28 mouse cellular contexts compared by ENCODE assay signal in the genomic region with DNA sequence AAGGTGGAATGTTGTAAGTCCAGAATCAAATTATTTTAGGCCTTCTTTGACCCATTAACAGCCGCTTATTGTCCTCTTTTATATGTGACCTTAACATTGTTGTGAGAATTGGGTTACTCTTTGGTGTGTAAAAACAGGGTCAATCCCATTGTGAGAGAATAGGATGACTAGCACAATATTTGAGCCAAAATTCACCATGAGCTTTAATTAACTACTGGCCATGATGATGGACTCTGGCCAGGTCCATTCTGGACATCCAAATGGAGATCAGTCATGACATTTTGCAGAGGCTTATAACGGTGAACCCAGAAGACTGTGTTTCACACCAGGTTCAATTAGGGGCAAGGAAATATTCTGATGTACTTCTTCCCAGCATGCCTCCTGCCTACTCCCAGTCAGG.
A peak's percentile ranks its signal among the peaks of the same experiment; 100 is the strongest.
DNase-seq lines count a peak whose midpoint lies in the region; ATAC-seq and TF ChIP-seq lines count a peak whose summit lies in the region.
"Had no signal": no experiment of that assay in that cellular context is flagged by ENCODE, and none has a peak within 500 bp of the region (broad histone marks: within the 10 kb centered on the region; RNA-seq: fewer than 3 reads in every experiment).

No protein-coding gene starts in this region.

- 78% methylated on average over 2 of the region's 2 CpGs for WGBS in kidney, adult 2 months
- WGBS in kidney, embryonic 15.5 days: 89% methylated on average over 2 of the region's 2 CpGs

- no peak overlapping the region for H3K9ac ChIP-seq in kidney, embryonic 15.5 days
- H3K9ac ChIP-seq: embryonic facial prominence, embryonic 13.5 days; forebrain, embryonic 12.5 days; forebrain, embryonic 15.5 days; heart, embryonic 12.5 days; heart, embryonic 15.5 days; hindbrain, embryonic 13.5 days; intestine, embryonic 15.5 days had no signal

- H3K36me3 ChIP-seq in kidney, adult 2 months (ENCODE audit: control insufficient read depth, insufficient read depth, low read length): no peaks in the 10 kb centered on the region
- H3K36me3 ChIP-seq in kidney, embryonic 15.5 days: no peaks in the 10 kb centered on the region
- H3K36me3 ChIP-seq: embryonic facial prominence, embryonic 10.5 days; embryonic facial prominence, embryonic 13.5 days; forebrain, embryonic 12.5 days; forebrain, embryonic 15.5 days; heart, embryonic 12.5 days; heart, embryonic 15.5 days; hindbrain, embryonic 10.5 days; hindbrain, embryonic 13.5 days; intestine, embryonic 15.5 days had no signal

- no peak overlapping the region for H3K4me3 ChIP-seq in kidney, adult 2 months (ENCODE audit: insufficient read depth, low read depth, low read length)
- H3K4me3 ChIP-seq in kidney, embryonic 15.5 days (replicated peaks): no peak overlapping the region
- H3K4me3 ChIP-seq: embryonic facial prominence, embryonic 10.5 days; embryonic facial prominence, embryonic 13.5 days; erythroblast, embryonic 14.5 days; forebrain, embryonic 12.5 days; forebrain, embryonic 15.5 days; heart, embryonic 12.5 days; heart, embryonic 15.5 days; hindbrain, embryonic 10.5 days; hindbrain, embryonic 13.5 days; intestine, embryonic 15.5 days had no signal

- DNase-seq in cerebellum, adult 9-10 months: peak; percentile 3
- no peak for DNase-seq in cerebellum, adult 11 months
- peak; percentile 11 for DNase-seq in kidney, adult 2 months
- peak; percentile 94 for DNase-seq in Muller cell, postnatal 12 days (ENCODE audit: inconsistent ontology term)
- DNase-seq in cerebellum, postnatal 25 days: peak; percentile 29 to 55
- DNase-seq in neural tube, embryonic 10.5 days (ENCODE audit: extremely low spot score, low spot score): no peak
- DNase-seq: adrenal gland, adult 8-10 months; adrenal gland, postnatal 25 days; embryo, embryonic 11 days; gastrocnemius, postnatal 25 days; heart, adult 18-20 months; heart, postnatal 10 days; heart, postnatal 36 days; kidney, adult 18-20 months had no signal

- H3K9me3 ChIP-seq in kidney, embryonic 15.5 days (replicated peaks): no peaks in the 10 kb centered on the region
- H3K9me3 ChIP-seq: embryonic facial prominence, embryonic 10.5 days; embryonic facial prominence, embryonic 13.5 days; forebrain, embryonic 12.5 days; forebrain, embryonic 15.5 days; heart, embryonic 12.5 days; heart, embryonic 15.5 days; hindbrain, embryonic 10.5 days; hindbrain, embryonic 13.5 days; intestine, embryonic 15.5 days had no signal

- no peak for ATAC-seq in kidney, embryonic 15.5 days (replicated peaks; ENCODE audit: low FRiP score)
- ATAC-seq: activated CD4-positive, CD25-positive, alpha-beta regulatory T cell, adult 4 months; CD4-positive, CD25-positive, alpha-beta regulatory T cell, adult 4 months; forebrain, embryonic 15.5 days; hindbrain, embryonic 16.5 days; intestine, embryonic 15.5 days had no signal

- no peaks in the 10 kb centered on the region for H3K4me1 ChIP-seq in kidney, adult 2 months (ENCODE audit: control insufficient read depth, insufficient read depth, low read length)
- H3K4me1 ChIP-seq in kidney, embryonic 15.5 days: no peaks in the 10 kb centered on the region
- H3K4me1 ChIP-seq: embryonic facial prominence, embryonic 10.5 days; embryonic facial prominence, embryonic 13.5 days; forebrain, embryonic 12.5 days; forebrain, embryonic 15.5 days; heart, embryonic 12.5 days; heart, embryonic 15.5 days; hindbrain, embryonic 10.5 days; hindbrain, embryonic 13.5 days; intestine, embryonic 15.5 days had no signal

- H3K27ac ChIP-seq in kidney, adult 2 months (ENCODE audit: insufficient read depth, low read depth, low read length): no peak overlapping the region
- no peak overlapping the region for H3K27ac ChIP-seq in kidney, embryonic 15.5 days
- H3K27ac ChIP-seq: embryonic facial prominence, embryonic 10.5 days; embryonic facial prominence, embryonic 13.5 days; forebrain, embryonic 12.5 days; forebrain, embryonic 15.5 days; heart, embryonic 15.5 days; hindbrain, embryonic 10.5 days; hindbrain, embryonic 13.5 days; intestine, embryonic 15.5 days had no signal

- TF ChIP-seq CTCF in kidney, adult 2 months (conservative IDR thresholded peaks at IDR 0.05; ENCODE audit: insufficient read depth, insufficient read length, low read depth, low read length): no peak

- no peak overlapping the region for H3K4me2 ChIP-seq in kidney, embryonic 15.5 days
- H3K4me2 ChIP-seq: embryonic facial prominence, embryonic 13.5 days; forebrain, embryonic 12.5 days; forebrain, embryonic 15.5 days; heart, embryonic 12.5 days; heart, embryonic 15.5 days; hindbrain, embryonic 13.5 days; intestine, embryonic 15.5 days had no signal

- H3K27me3 ChIP-seq in kidney, adult 2 months (replicated peaks; ENCODE audit: control insufficient read depth, insufficient read depth, low read length): no peaks in the 10 kb centered on the region
- H3K27me3 ChIP-seq in kidney, embryonic 15.5 days: no peaks in the 10 kb centered on the region
- H3K27me3 ChIP-seq: embryonic facial prominence, embryonic 13.5 days; forebrain, embryonic 12.5 days; forebrain, embryonic 15.5 days; heart, embryonic 12.5 days; heart, embryonic 15.5 days; hindbrain, embryonic 13.5 days; intestine, embryonic 15.5 days had no signal

- no peak for TF ChIP-seq POLR2A in kidney, adult 2 months (IDR thresholded peaks at IDR 0.05; ENCODE audit: low read depth, low read length)

Comparison
In these comparisons a context has a peak if more than half of its experiments do, and no peak if none do; other contexts are left out.
1. DNase-seq: peak in cerebellum, adult 9-10 months (single experiment), kidney, adult 2 months (single experiment), Muller cell, postnatal 12 days (single experiment) and cerebellum, postnatal 25 days (2 of 2); none in cerebellum, adult 11 months (single experiment) and neural tube, embryonic 10.5 days (single experiment).